Mouse (Mus musculus): ENCODE results near the gene Rhob. TPM values are rescaled to one million over a fixed set of nuclear protein-coding genes. Genes with fewer than 3 reads are reported as not detected.

Gene Rhob
- total and polyA plus RNA-seq, 2 experiments: 12.8 to 31.0 TPM

GRCm38 (mm10) chr12:8474836-8475387 is 24.9 kb downstream of the Rhob start:
- no peaks in the 10 kb centered on the region for H3K79me2 ChIP-seq (ENCODE audit: control insufficient read depth, insufficient read depth, low read length)

GRCm38 (mm10) chr12:8472591-8473358 is 27.0 kb downstream of the Rhob start:
- DNase-seq (ENCODE audit: extremely low read depth, low read depth, low spot score): no peak

More at GRCm38 (mm10) chr12:8474836-8475387, 24.9 kb downstream of the Rhob start:
- WGBS: 87% methylated on average over 6 of the region's 6 CpGs
- no peak overlapping the region for H3K4me3 ChIP-seq (ENCODE audit: insufficient read depth, low read depth, low read length)
- H3K27me3 ChIP-seq (ENCODE audit: control insufficient read depth, insufficient read depth, low read length): no peaks in the 10 kb centered on the region
- no peak overlapping the region for H3K27ac ChIP-seq (replicated peaks; ENCODE audit: insufficient read depth, low read depth, low read length)
- H3K4me1 ChIP-seq (ENCODE audit: control insufficient read depth, insufficient read depth, low read length): no peaks in the 10 kb centered on the region
- TF ChIP-seq CTCF (IDR thresholded peaks at IDR 0.05; ENCODE audit: low read depth, low read length) (no peak), POLR2A (IDR thresholded peaks at IDR 0.05; ENCODE audit: extremely low read depth, insufficient read depth, low read length) (no peak)
- no peaks in the 10 kb centered on the region for H3K36me3 ChIP-seq (ENCODE audit: control insufficient read depth, insufficient read depth, low read length)
- no peak for DNase-seq (ENCODE audit: extremely low read depth, low read depth, low spot score)
- no peak overlapping the region for H3K9ac ChIP-seq (ENCODE audit: low read depth, low read length)

GRCm38 (mm10) chr12:8472051-8472450 is 27.8 kb downstream of the Rhob start:
- DNase-seq (ENCODE audit: extremely low read depth, low read depth, low spot score): no peak
- no peaks in the 10 kb centered on the region for H3K36me3 ChIP-seq (ENCODE audit: control insufficient read depth, insufficient read depth, low read length)
- WGBS: 80% methylated on average over 4 of the region's 4 CpGs
- no peak for TF ChIP-seq CTCF (IDR thresholded peaks at IDR 0.05; ENCODE audit: low read depth, low read length)
- no peak for TF ChIP-seq POLR2A (IDR thresholded peaks at IDR 0.05; ENCODE audit: extremely low read depth, insufficient read depth, low read length)
- H3K79me2 ChIP-seq (ENCODE audit: control insufficient read depth, insufficient read depth, low read length): no peaks in the 10 kb centered on the region
- H3K27me3 ChIP-seq (ENCODE audit: control insufficient read depth, insufficient read depth, low read length): no peaks in the 10 kb centered on the region
- H3K27ac ChIP-seq (replicated peaks; ENCODE audit: insufficient read depth, low read depth, low read length): no peak overlapping the region
- no peaks in the 10 kb centered on the region for H3K4me1 ChIP-seq (ENCODE audit: control insufficient read depth, insufficient read depth, low read length)
- no peak overlapping the region for H3K9ac ChIP-seq (ENCODE audit: low read depth, low read length)
- no peak overlapping the region for H3K4me3 ChIP-seq (ENCODE audit: insufficient read depth, low read depth, low read length)

More at GRCm38 (mm10) chr12:8472591-8473358, 27.0 kb downstream of the Rhob start:
- H3K27ac ChIP-seq (replicated peaks; ENCODE audit: insufficient read depth, low read depth, low read length): no peak overlapping the region
- H3K4me3 ChIP-seq (ENCODE audit: insufficient read depth, low read depth, low read length): no peak overlapping the region
- 86% methylated on average over 7 of the region's 7 CpGs for WGBS
- H3K36me3 ChIP-seq (ENCODE audit: control insufficient read depth, insufficient read depth, low read length): no peaks in the 10 kb centered on the region
- no peak overlapping the region for H3K9ac ChIP-seq (ENCODE audit: low read depth, low read length)
- TF ChIP-seq POLR2A (IDR thresholded peaks at IDR 0.05; ENCODE audit: extremely low read depth, insufficient read depth, low read length): no peak
- no peak for TF ChIP-seq CTCF (IDR thresholded peaks at IDR 0.05; ENCODE audit: low read depth, low read length)
- H3K27me3 ChIP-seq (ENCODE audit: control insufficient read depth, insufficient read depth, low read length): no peaks in the 10 kb centered on the region
- H3K79me2 ChIP-seq (ENCODE audit: control insufficient read depth, insufficient read depth, low read length): no peaks in the 10 kb centered on the region
- H3K4me1 ChIP-seq (ENCODE audit: control insufficient read depth, insufficient read depth, low read length): no peaks in the 10 kb centered on the region

GRCm38 (mm10) chr12:8470962-8471361 is 28.8 kb downstream of the Rhob start:
- TF ChIP-seq CTCF (IDR thresholded peaks at IDR 0.05; ENCODE audit: low read depth, low read length) (no peak), POLR2A (IDR thresholded peaks at IDR 0.05; ENCODE audit: extremely low read depth, insufficient read depth, low read length) (no peak)
- H3K27ac ChIP-seq (replicated peaks; ENCODE audit: insufficient read depth, low read depth, low read length): no peak overlapping the region
- H3K9ac ChIP-seq (ENCODE audit: low read depth, low read length): no peak overlapping the region
- 95% methylated on average over 2 of the region's 2 CpGs for WGBS
- no peaks in the 10 kb centered on the region for H3K36me3 ChIP-seq (ENCODE audit: control insufficient read depth, insufficient read depth, low read length)
- H3K27me3 ChIP-seq (ENCODE audit: control insufficient read depth, insufficient read depth, low read length): no peaks in the 10 kb centered on the region
- no peaks in the 10 kb centered on the region for H3K79me2 ChIP-seq (ENCODE audit: control insufficient read depth, insufficient read depth, low read length)
- H3K4me1 ChIP-seq (ENCODE audit: control insufficient read depth, insufficient read depth, low read length): no peaks in the 10 kb centered on the region
- H3K4me3 ChIP-seq (ENCODE audit: insufficient read depth, low read depth, low read length): no peak overlapping the region
- no peak for DNase-seq (ENCODE audit: extremely low read depth, low read depth, low spot score)

- H3K4me3 ChIP-seq (ENCODE audit: insufficient read depth, low read depth, low read length): no peak overlapping the region
- TF ChIP-seq CTCF (IDR thresholded peaks at IDR 0.05; ENCODE audit: low read depth, low read length) (no peak), POLR2A (IDR thresholded peaks at IDR 0.05; ENCODE audit: extremely low read depth, insufficient read depth, low read length) (no peak)
- no peak overlapping the region for H3K9ac ChIP-seq (ENCODE audit: low read depth, low read length)
- WGBS: 85% methylated on average over 25 of the region's 25 CpGs
- H3K36me3 ChIP-seq (ENCODE audit: control insufficient read depth, insufficient read depth, low read length): no peaks in the 10 kb centered on the region
- no peaks in the 10 kb centered on the region for H3K4me1 ChIP-seq (ENCODE audit: control insufficient read depth, insufficient read depth, low read length)
- no peaks in the 10 kb centered on the region for H3K27me3 ChIP-seq (ENCODE audit: control insufficient read depth, insufficient read depth, low read length)
- no peak overlapping the region for H3K27ac ChIP-seq (replicated peaks; ENCODE audit: insufficient read depth, low read depth, low read length)
- H3K79me2 ChIP-seq (ENCODE audit: control insufficient read depth, insufficient read depth, low read length): no peaks in the 10 kb centered on the region
- no peak for DNase-seq (ENCODE audit: extremely low read depth, low read depth, low spot score)
These were observed 29.9 kb downstream of the Rhob start for GRCm38 (mm10) chr12:8469742-8470494.
